Mouse (Mus musculus): ENCODE results near the gene Midn. TPM values are rescaled to one million over a fixed set of nuclear protein-coding genes. Genes with fewer than 3 reads are reported as not detected.
"Not testable (repeated sequence)": the region's sequence is repeated elsewhere in the genome, so short reads cannot be mapped to it uniquely, and the experiment has no call there.

Midn gene
- polyA plus RNA-seq, 1 experiment from 2014 or later: 42.1 TPM

- H3K4me2 ChIP-seq (replicated peaks): peak overlapping the region; percentile 80
- peak overlapping the region; percentile 88 for H3K27ac ChIP-seq
- peaks cover 4% of the 10 kb centered on the region; the same call in 1 of the 2 replicates for H3K36me3 ChIP-seq
- WGBS: 9% methylated on average over 44 of the region's 44 CpGs
- H3K4me1 ChIP-seq: peaks cover 67% of the 10 kb centered on the region
- peak overlapping the region; percentile 35 for H3K4me3 ChIP-seq
- no peak for ATAC-seq (ENCODE audit: low FRiP score)
- H3K27me3 ChIP-seq: no peaks in the 10 kb centered on the region
- peak overlapping the region; percentile 72 for H3K9ac ChIP-seq
- H3K9me3 ChIP-seq (replicated peaks): no peaks in the 10 kb centered on the region
Measured at GRCm38 (mm10) chr10:80164161-80164997, 16.3 kb downstream of the Midn start.

GRCm38 (mm10) chr10:80164998-80165344 lies 16.9 kb downstream of the Midn start:
- Histone ChIP-seq H3K9ac (peak overlapping the region; percentile 72), H3K36me3 (peaks cover 8% of the 10 kb centered on the region), H3K27ac (peak overlapping the region; percentile 88), H3K4me1 (peaks cover 69% of the 10 kb centered on the region), H3K4me2 (replicated peaks) (peak overlapping the region; percentile 80), H3K27me3 (no peaks in the 10 kb centered on the region), H3K4me3 (peak overlapping the region; percentile 35), H3K9me3 (replicated peaks) (no peaks in the 10 kb centered on the region)
- ATAC-seq (ENCODE audit: low FRiP score): peak; percentile 21
- under 1% methylated on average over 17 of the region's 17 CpGs for WGBS

GRCm38 (mm10) chr10:80165392-80166128 lies 17.5 kb downstream of the Midn start, which contains the start of gene Cirbp:
Gene Cirbp (plus strand): TSS chr10:80165985.
- H3K27ac ChIP-seq: peak within 1 kb of the TSS; percentile 99
- peaks cover 14% of the 10 kb centered on the region for H3K36me3 ChIP-seq
- WGBS: 13% methylated on average over 20 of the region's 20 CpGs
- H3K4me2 ChIP-seq (replicated peaks): peak within 1 kb of the TSS; percentile 89
- H3K4me3 ChIP-seq: peak within 1 kb of the TSS; percentile 94
- H3K9me3 ChIP-seq (replicated peaks): no peaks in the 10 kb centered on the region
- no peaks in the 10 kb centered on the region for H3K27me3 ChIP-seq
- peak within 1 kb of the TSS; percentile 99 for H3K9ac ChIP-seq
- 0 out of 2 replicates have a peak, but pooled peaks have one; percentile 5 for ATAC-seq (ENCODE audit: low FRiP score)
- peaks cover 69% of the 10 kb centered on the region for H3K4me1 ChIP-seq

- Histone ChIP-seq H3K4me1 (peaks cover 66% of the 10 kb centered on the region), H3K36me3 (peaks cover 19% of the 10 kb centered on the region), H3K9ac (0 out of 2 replicates have a peak overlapping the region, but pooled peaks have one; percentile 32), H3K27ac (peak overlapping the region; percentile 99), H3K4me2 (replicated peaks) (peak overlapping the region; percentile 80)
- H3K27me3 ChIP-seq; H3K4me3 ChIP-seq; ATAC-seq (ENCODE audit: low FRiP score); H3K9me3 ChIP-seq (replicated peaks): not testable (repeated sequence)
- 91% methylated on average over 4 of the region's 4 CpGs for WGBS
Measured at GRCm38 (mm10) chr10:80166136-80166535, 18.1 kb downstream of the Midn start.

GRCm38 (mm10) chr10:80167460-80168037 lies 19.5 kb downstream of the Midn start:
- ATAC-seq (ENCODE audit: low FRiP score): peak; percentile 92
- peak overlapping the region; percentile 99 for H3K27ac ChIP-seq
- peak overlapping the region; percentile 94 for H3K4me3 ChIP-seq
- peaks cover 69% of the 10 kb centered on the region for H3K4me1 ChIP-seq
- H3K4me2 ChIP-seq (replicated peaks): peak overlapping the region; percentile 89
- peak overlapping the region; percentile 99 for H3K9ac ChIP-seq
- WGBS: under 1% methylated on average over 55 of the region's 55 CpGs
- peaks cover 32% of the 10 kb centered on the region for H3K36me3 ChIP-seq
- no peaks in the 10 kb centered on the region for H3K9me3 ChIP-seq (replicated peaks)
- H3K27me3 ChIP-seq: no peaks in the 10 kb centered on the region

GRCm38 (mm10) chr10:80168038-80168661 lies 20.1 kb downstream of the Midn start:
- Histone ChIP-seq H3K9ac (peak overlapping the region; percentile 99), H3K4me1 (peaks cover 67% of the 10 kb centered on the region), H3K4me3 (peak overlapping the region; percentile 94), H3K9me3 (replicated peaks) (no peaks in the 10 kb centered on the region), H3K27me3 (no peaks in the 10 kb centered on the region), H3K27ac (peak overlapping the region; percentile 99), H3K4me2 (replicated peaks) (peak overlapping the region; percentile 89), H3K36me3 (peaks cover 32% of the 10 kb centered on the region)
- peak; percentile 47 for ATAC-seq (ENCODE audit: low FRiP score)
- WGBS: under 1% methylated on average over 45 of the region's 48 CpGs

GRCm38 (mm10) chr10:80169070-80169469 lies 21.0 kb downstream of the Midn start:
- WGBS: 70% methylated on average over 1 of the region's 1 CpGs
- Histone ChIP-seq H3K4me2 (replicated peaks) (peak overlapping the region; percentile 89), H3K9ac (peak overlapping the region; percentile 99), H3K27me3 (no peaks in the 10 kb centered on the region), H3K9me3 (replicated peaks) (no peaks in the 10 kb centered on the region), H3K36me3 (peaks cover 32% of the 10 kb centered on the region), H3K4me3 (peak overlapping the region; percentile 94), H3K4me1 (peaks cover 67% of the 10 kb centered on the region), H3K27ac (no peak overlapping the region)
- ATAC-seq (ENCODE audit: low FRiP score): no peak

- H3K27ac ChIP-seq: no peak overlapping the region
- 0 out of 2 replicates have a peak overlapping the region, but pooled peaks have one; percentile 9 for H3K9ac ChIP-seq
- no peak overlapping the region for H3K4me3 ChIP-seq
- H3K36me3 ChIP-seq: peaks cover 32% of the 10 kb centered on the region
- H3K4me2 ChIP-seq (replicated peaks): no peak overlapping the region; the same call in 1 of the 2 replicates
- 95% methylated on average over 7 of the region's 7 CpGs for WGBS
- no peaks in the 10 kb centered on the region for H3K9me3 ChIP-seq (replicated peaks)
- no peak for ATAC-seq (ENCODE audit: low FRiP score)
- no peaks in the 10 kb centered on the region for H3K27me3 ChIP-seq
- H3K4me1 ChIP-seq: peaks cover 61% of the 10 kb centered on the region
Measured at GRCm38 (mm10) chr10:80169651-80170050, 21.6 kb downstream of the Midn start.

- Histone ChIP-seq H3K4me1 (peaks cover 58% of the 10 kb centered on the region), H3K4me3 (no peak overlapping the region), H3K36me3 (peaks cover 32% of the 10 kb centered on the region), H3K4me2 (replicated peaks) (no peak overlapping the region), H3K9me3 (replicated peaks) (no peaks in the 10 kb centered on the region), H3K27ac (0 out of 2 replicates have a peak overlapping the region, but pooled peaks have one; percentile 3), H3K27me3 (no peaks in the 10 kb centered on the region), H3K9ac (0 out of 2 replicates have a peak overlapping the region, but pooled peaks have one; percentile 9)
- WGBS: 97% methylated on average over 16 of the region's 16 CpGs
- no peak for ATAC-seq (ENCODE audit: low FRiP score)
Measured at GRCm38 (mm10) chr10:80170052-80170451, 22.0 kb downstream of the Midn start.

GRCm38 (mm10) chr10:80170601-80171021 lies 22.5 kb downstream of the Midn start:
- Histone ChIP-seq H3K9ac (0 out of 2 replicates have a peak overlapping the region, but pooled peaks have one; percentile 9), H3K27ac (0 out of 2 replicates have a peak overlapping the region, but pooled peaks have one; percentile 3), H3K4me1 (peaks cover 53% of the 10 kb centered on the region), H3K4me2 (replicated peaks) (no peak overlapping the region), H3K36me3 (peaks cover 32% of the 10 kb centered on the region), H3K27me3 (no peaks in the 10 kb centered on the region), H3K4me3 (no peak overlapping the region), H3K9me3 (replicated peaks) (no peaks in the 10 kb centered on the region)
- no peak for ATAC-seq (ENCODE audit: low FRiP score)
- 97% methylated on average over 19 of the region's 19 CpGs for WGBS

- Histone ChIP-seq H3K4me3 (no peak overlapping the region), H3K9ac (peak overlapping the region; percentile 36; the same call in 1 of the 2 replicates)
- 89% methylated on average over 15 of the region's 15 CpGs for WGBS
Measured at GRCm38 (mm10) chr10:80171252-80171651, 23.2 kb downstream of the Midn start.

More at GRCm38 (mm10) chr10:80171252-80171651, 23.2 kb downstream of the Midn start:
- H3K4me2 ChIP-seq (replicated peaks): peak overlapping the region; percentile 65; the same call in 1 of the 2 replicates
- H3K4me1 ChIP-seq: peaks cover 55% of the 10 kb centered on the region
- no peaks in the 10 kb centered on the region for H3K27me3 ChIP-seq
- peak overlapping the region; percentile 89; the same call in 1 of the 2 replicates for H3K27ac ChIP-seq
- ATAC-seq (ENCODE audit: low FRiP score): no peak
- H3K36me3 ChIP-seq: peaks cover 32% of the 10 kb centered on the region
- no peaks in the 10 kb centered on the region for H3K9me3 ChIP-seq (replicated peaks)
